Mouse (Mus musculus) midbrain, embryonic 14.5 days (tissue): ENCODE measurements around the gene Gm884. TPM values are rescaled to one million over a fixed set of nuclear protein-coding genes. Genes with fewer than 3 reads are reported as not detected.

Experiments
- ATAC-seq: fragments of 200-750 bp; cut with Nextera tagmentation; 2 replicates; pipeline ENCODE4 v1.8.0; 2017; ENCODE audit warnings: moderate number of reproducible peaks, moderate library complexity; ENCODE audit not compliant: low FRiP score, low TSS enrichment
- DNase-seq: peaks from one replicate; pipeline ENCODE4 v3.0.0-alpha.2; 2015
- H3K27ac ChIP-seq: fragments of 300-500 bp; sonication (generic); replicated peaks from 2 replicates; pipeline ENCODE4 v1.5.1; 2014; ENCODE audit warnings: mild to moderate bottlenecking, low read depth, low read length, moderate library complexity
- H3K27me3 ChIP-seq: fragments of 300-500 bp; sonication (generic); 2 replicates; pipeline ENCODE4 v1.6.1; 2014; ENCODE audit warnings: low read length, control low read depth, mixed read lengths; ENCODE audit not compliant: control insufficient read depth, insufficient read depth
- H3K36me3 ChIP-seq: fragments of 300-500 bp; sonication (generic); 2 replicates; pipeline ENCODE4 v1.6.1; 2014; ENCODE audit warnings: low read length, control low read depth; ENCODE audit not compliant: control insufficient read depth, insufficient read depth
- H3K4me1 ChIP-seq: fragments of 300-500 bp; sonication (generic); 2 replicates; pipeline ENCODE4 v1.6.1; 2014; ENCODE audit warnings: mild to moderate bottlenecking, antibody characterized with exemption, low read length, control low read depth; ENCODE audit not compliant: control insufficient read depth, insufficient read depth
- H3K4me2 ChIP-seq: fragments of 300-500 bp; sonication (generic); 2 replicates; pipeline ENCODE4 v1.6.1; 2014; ENCODE audit warnings: mild to moderate bottlenecking, low read length, moderate library complexity
- H3K4me3 ChIP-seq: fragments of 300-500 bp; sonication (generic); replicated peaks from 2 replicates; pipeline ENCODE4 v1.5.1; 2014; ENCODE audit warnings: low read depth, low read length
- H3K9ac ChIP-seq: fragments of 300-500 bp; sonication (generic); replicated peaks from 2 replicates; pipeline ENCODE4 v1.6.1; 2014; ENCODE audit warnings: mild to moderate bottlenecking, low read length, moderate library complexity
- H3K9me3 ChIP-seq: fragments of 300-500 bp; sonication (generic); 2 replicates; pipeline ENCODE4 v1.6.1; 2016; ENCODE audit warnings: low read length, control low read depth, mixed read lengths; ENCODE audit not compliant: control insufficient read depth
- WGBS: fragments of 180-500 bp; shearing (Covaris S2); extraction: QIAGEN DNeasy Blood & Tissue Kit; methylation state at CpG from one replicate; pipeline ENCODE4 v1.1.7; 2014; 5-methylcytosine and 5-hydroxymethylcytosine counted together
- polyA plus RNA-seq: library from polyadenylated mRNA; unstranded; fragments of >200 nt; fragmentation: Nextera tagmentation; extraction: Ambion mirVana; gene quantifications from 2 replicates; pipeline ENCODE4 v1.2.1, GENCODE M21; 2014

The Gm884 gene
- polyA plus RNA-seq, 1 experiment from 2014 or later, result not detected

- 80% methylated on average over 9 of the region's 9 CpGs for WGBS
- Histone ChIP-seq H3K27me3 (peaks cover 10% of the 10 kb centered on the region), H3K9ac (no peak overlapping the region), H3K9me3 (no peaks in the 10 kb centered on the region), H3K4me2 (no peak overlapping the region), H3K27ac (no peak overlapping the region), H3K36me3 (no peaks in the 10 kb centered on the region), H3K4me3 (no peak overlapping the region), H3K4me1 (no peaks in the 10 kb centered on the region)
- no peak for ATAC-seq
- DNase-seq, result no peak
These were observed 22.3 kb upstream of the Gm884 start for GRCm38 (mm10) chr11:103643211-103643610.

GRCm38 (mm10) chr11:103639407-103639946 is 18.5 kb upstream of the Gm884 start:
- H3K27ac ChIP-seq, result no peak overlapping the region
- H3K9me3 ChIP-seq, result no peaks in the 10 kb centered on the region
- no peaks in the 10 kb centered on the region for H3K36me3 ChIP-seq
- H3K27me3 ChIP-seq, result 0 out of 2 replicates have a peak, but pooled peaks cover 5% of the 10 kb centered on the region
- no peak overlapping the region for H3K4me2 ChIP-seq
- H3K4me1 ChIP-seq, result no peaks in the 10 kb centered on the region
- no peak for ATAC-seq
- WGBS, result 3% methylated on average over 10 of the region's 10 CpGs
- DNase-seq, result peak; percentile 88
- H3K4me3 ChIP-seq, result no peak overlapping the region
- H3K9ac ChIP-seq, result no peak overlapping the region

- Histone ChIP-seq H3K27ac (no peak within 1 kb of the TSS), H3K9ac (no peak within 1 kb of the TSS), H3K4me3 (no peak within 1 kb of the TSS), H3K36me3 (no peaks in the 10 kb centered on the region), H3K27me3 (0 out of 2 replicates have a peak, but pooled peaks cover 5% of the 10 kb centered on the region), H3K4me1 (no peaks in the 10 kb centered on the region), H3K4me2 (no peak within 1 kb of the TSS), H3K9me3 (no peaks in the 10 kb centered on the region)
- no peak for ATAC-seq
- DNase-seq, result no peak
- WGBS, result 83% methylated on average over 3 of the region's 3 CpGs
These were observed 17.9 kb upstream of the Gm884 start, which contains the start of gene Lyzl6 for GRCm38 (mm10) chr11:103638790-103639189. Gene Lyzl6, minus strand, starts transcription at chr11:103638890.

DNA sequence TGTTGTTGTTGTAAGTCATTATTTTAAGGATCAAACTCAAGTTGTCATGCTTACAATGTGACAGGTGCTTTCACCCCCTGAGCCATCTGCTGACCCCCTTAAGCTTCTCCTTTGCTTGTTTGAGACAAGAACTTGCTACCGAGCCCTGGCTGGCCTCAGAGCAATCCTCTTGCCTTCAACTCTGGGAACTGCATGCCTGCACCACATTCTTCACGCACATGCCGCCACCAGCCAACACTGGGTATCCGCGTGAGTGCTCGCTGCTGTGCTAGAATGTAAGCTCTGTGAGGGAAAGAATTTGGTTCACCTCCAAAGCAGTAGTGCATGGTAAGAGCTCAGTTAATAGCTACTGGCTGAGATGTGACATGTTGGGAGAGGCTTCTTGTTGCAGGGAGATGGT is 15.3 kb upstream of the Gm884 start:
- no peak overlapping the region for H3K27ac ChIP-seq
- H3K4me2 ChIP-seq, result no peak overlapping the region
- no peaks in the 10 kb centered on the region for H3K4me1 ChIP-seq
- 86% methylated on average over 6 of the region's 6 CpGs for WGBS
- no peak for ATAC-seq
- H3K9me3 ChIP-seq, result no peaks in the 10 kb centered on the region
- no peak overlapping the region for H3K9ac ChIP-seq
- H3K36me3 ChIP-seq, result no peaks in the 10 kb centered on the region
- H3K4me3 ChIP-seq, result no peak overlapping the region
- DNase-seq, result no peak
- H3K27me3 ChIP-seq, result 0 out of 2 replicates have a peak, but pooled peaks cover 5% of the 10 kb centered on the region

DNA sequence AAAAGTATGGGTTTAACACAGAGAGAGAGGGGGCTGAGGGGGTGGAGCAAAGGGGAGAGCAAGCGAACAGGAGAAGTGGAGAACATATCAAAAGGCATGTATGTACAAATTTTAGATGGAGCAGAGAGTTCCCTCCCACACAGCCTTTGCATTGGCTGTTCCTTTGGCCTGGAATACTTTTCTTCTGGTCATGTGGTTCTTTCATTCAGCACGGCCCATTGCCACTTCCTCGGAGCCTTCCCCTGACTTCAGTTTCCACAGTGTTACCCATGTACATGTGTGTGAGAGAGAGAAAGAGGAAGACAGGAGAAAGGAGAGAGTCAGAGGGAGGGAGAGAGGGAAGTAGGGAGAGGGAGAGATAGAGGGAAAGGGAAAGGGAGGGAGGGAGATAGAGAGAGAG is 14.5 kb upstream of the Gm884 start:
- no peak for ATAC-seq
- DNase-seq, result no peak
- H3K36me3 ChIP-seq, result no peaks in the 10 kb centered on the region
- WGBS, result 80% methylated on average over 3 of the region's 3 CpGs
- H3K4me2 ChIP-seq, result no peak overlapping the region
- H3K27me3 ChIP-seq, result 0 out of 2 replicates have a peak, but pooled peaks cover 2% of the 10 kb centered on the region
- H3K9ac ChIP-seq, result no peak overlapping the region
- H3K27ac ChIP-seq, result no peak overlapping the region
- H3K4me1 ChIP-seq, result no peaks in the 10 kb centered on the region
- H3K4me3 ChIP-seq, result no peak overlapping the region
- H3K9me3 ChIP-seq, result no peaks in the 10 kb centered on the region

- DNase-seq (no peak), ATAC-seq (no peak)
- Histone ChIP-seq H3K27ac (no peak overlapping the region), H3K9ac (no peak overlapping the region), H3K4me3 (no peak overlapping the region), H3K27me3 (no peaks in the 10 kb centered on the region), H3K9me3 (no peaks in the 10 kb centered on the region), H3K4me1 (no peaks in the 10 kb centered on the region), H3K4me2 (no peak overlapping the region), H3K36me3 (no peaks in the 10 kb centered on the region)
- WGBS, result 89% methylated on average over 7 of the region's 7 CpGs
These were observed 13.9 kb upstream of the Gm884 start for GRCm38 (mm10) chr11:103634806-103635205.

DNA sequence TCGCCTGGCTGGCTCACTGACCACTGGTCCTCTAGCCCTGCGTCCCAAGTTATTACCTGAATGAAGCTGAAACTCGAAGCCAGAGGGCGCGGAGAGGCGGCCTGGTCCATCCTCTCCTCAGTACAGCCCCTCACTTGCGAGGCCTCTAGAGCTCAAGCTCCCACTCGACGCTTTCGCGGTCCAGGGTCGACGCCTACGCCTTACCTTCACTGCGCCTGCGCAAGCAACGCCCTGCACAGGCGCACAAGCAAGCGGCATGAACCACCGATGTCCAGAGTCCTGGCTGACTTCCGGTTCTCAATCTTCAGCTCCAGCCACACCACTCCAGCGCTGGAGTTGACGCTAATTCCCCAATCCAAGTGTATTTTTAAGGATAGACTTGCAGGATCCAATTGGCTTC is 6.5 kb upstream of the Gm884 start:
- Histone ChIP-seq H3K36me3 (no peaks in the 10 kb centered on the region), H3K27me3 (no peaks in the 10 kb centered on the region), H3K4me1 (no peaks in the 10 kb centered on the region), H3K27ac (no peak overlapping the region), H3K4me2 (no peak overlapping the region), H3K4me3 (no peak overlapping the region), H3K9ac (no peak overlapping the region), H3K9me3 (no peaks in the 10 kb centered on the region)
- 83% methylated on average over 23 of the region's 23 CpGs for WGBS
- no peak for ATAC-seq
- DNase-seq, result no peak

GRCm38 (mm10) chr11:103610772-103611171 is 10.2 kb downstream of the Gm884 start:
- H3K4me2 ChIP-seq, result no peak overlapping the region
- H3K9me3 ChIP-seq, result no peaks in the 10 kb centered on the region
- H3K27ac ChIP-seq, result no peak overlapping the region
- no peak for DNase-seq
- H3K36me3 ChIP-seq, result no peaks in the 10 kb centered on the region
- H3K9ac ChIP-seq, result no peak overlapping the region
- no peaks in the 10 kb centered on the region for H3K4me1 ChIP-seq
- no peaks in the 10 kb centered on the region for H3K27me3 ChIP-seq
- no peak for ATAC-seq
- H3K4me3 ChIP-seq, result no peak overlapping the region
- WGBS, result 94% methylated on average over 2 of the region's 2 CpGs

GRCm38 (mm10) chr11:103606611-103607010 is 14.3 kb downstream of the Gm884 start:
- Histone ChIP-seq H3K4me2 (no peak overlapping the region), H3K4me1 (no peaks in the 10 kb centered on the region), H3K9me3 (no peaks in the 10 kb centered on the region), H3K4me3 (no peak overlapping the region), H3K9ac (no peak overlapping the region), H3K36me3 (no peaks in the 10 kb centered on the region), H3K27me3 (no peaks in the 10 kb centered on the region), H3K27ac (no peak overlapping the region)
- 76% methylated on average over 5 of the region's 5 CpGs for WGBS
- DNase-seq (no peak), ATAC-seq (no peak)
